Comparison of ENCODE assay signal across 7 mouse cellular contexts in the genomic region with DNA sequence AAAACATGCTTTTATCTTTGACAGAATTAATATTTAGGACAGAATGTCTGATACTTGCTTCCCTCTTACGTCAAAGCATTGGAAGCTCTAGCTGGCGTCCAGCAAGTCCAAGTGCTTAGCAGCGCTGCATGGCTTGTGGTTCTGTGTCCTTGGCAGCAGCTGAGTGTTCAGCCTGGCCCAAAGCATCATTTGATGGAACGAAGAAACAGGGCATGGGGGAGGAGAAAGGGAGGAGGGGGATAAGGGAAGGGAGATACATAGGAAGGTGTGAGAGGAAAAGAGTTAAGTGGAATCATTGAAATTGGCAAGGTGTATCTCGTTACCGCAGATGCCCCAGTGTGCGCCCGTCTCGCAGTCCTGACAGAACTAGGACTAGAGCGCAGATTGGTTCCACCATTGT.
A peak's percentile ranks its signal among the peaks of the same experiment; 100 is the strongest.
DNase-seq lines count a peak whose midpoint lies in the region; TF ChIP-seq lines count a peak whose summit lies in the region.

No protein-coding gene starts in this region.

- H3K4me3 ChIP-seq in lung, adult 2 months (replicated peaks; ENCODE audit: extremely low read depth, low read depth, low read length): no peak overlapping the region
- H3K4me3 ChIP-seq in gastrocnemius, adult 2 months: peak overlapping the region; percentile 49

- intact Hi-C loops in gastrocnemius, adult 2 months (cut with DNase I): no loop called here
- intact Hi-C loops in heart, postnatal 14 days (cut with DNase I): loop anchor here (5.0 kb wide), 1 partner anchor 123 kb away; a partner anchor contains a TSS

- no peak for TF ChIP-seq POLR2A in lung, adult 2 months (IDR thresholded peaks at IDR 0.05; ENCODE audit: borderline replicate concordance, extremely low read depth, low read depth, low read length)

- DNase-seq in lung, adult 18-20 months: peak; percentile 21 to 57
- DNase-seq in lung, adult 2 months: no peak
- DNase-seq in gastrocnemius, adult 2 months: peak; percentile 71
- peak; percentile 37 to 59 for DNase-seq in heart, postnatal 14 days
- peak; percentile 16 for DNase-seq in right cerebral cortex, postnatal 25 days
- no peak for DNase-seq in spleen, adult 18-20 months
- no peak for DNase-seq in embryo, embryonic 9.5 days (ENCODE audit: extremely low spot score)

- TF ChIP-seq CTCF in lung, adult 2 months (IDR thresholded peaks at IDR 0.05; ENCODE audit: insufficient read depth, low read length): no peak
- TF ChIP-seq CTCF in gastrocnemius, adult 2 months (IDR thresholded peaks at IDR 0.05): no peak

- H3K4me1 ChIP-seq in lung, adult 2 months (ENCODE audit: control insufficient read depth, insufficient read depth, low read length): peaks cover 6% of the 10 kb centered on the region; the same call in 1 of the 2 replicates

- 71% methylated on average over 10 of the region's 10 CpGs for WGBS in lung, adult 2 months

- peak overlapping the region; percentile 71 for H3K27ac ChIP-seq in gastrocnemius, adult 2 months

Comparison
In these comparisons a context has a peak if more than half of its experiments do, and no peak if none do; other contexts are left out.
1. DNase-seq: peak in lung, adult 18-20 months (2 of 2), gastrocnemius, adult 2 months (single experiment), heart, postnatal 14 days (2 of 2) and right cerebral cortex, postnatal 25 days (single experiment); none in lung, adult 2 months (single experiment), spleen, adult 18-20 months (0 of 2) and embryo, embryonic 9.5 days (single experiment).